ENCODE assay signal across 28 mouse cellular contexts in the genomic region with DNA sequence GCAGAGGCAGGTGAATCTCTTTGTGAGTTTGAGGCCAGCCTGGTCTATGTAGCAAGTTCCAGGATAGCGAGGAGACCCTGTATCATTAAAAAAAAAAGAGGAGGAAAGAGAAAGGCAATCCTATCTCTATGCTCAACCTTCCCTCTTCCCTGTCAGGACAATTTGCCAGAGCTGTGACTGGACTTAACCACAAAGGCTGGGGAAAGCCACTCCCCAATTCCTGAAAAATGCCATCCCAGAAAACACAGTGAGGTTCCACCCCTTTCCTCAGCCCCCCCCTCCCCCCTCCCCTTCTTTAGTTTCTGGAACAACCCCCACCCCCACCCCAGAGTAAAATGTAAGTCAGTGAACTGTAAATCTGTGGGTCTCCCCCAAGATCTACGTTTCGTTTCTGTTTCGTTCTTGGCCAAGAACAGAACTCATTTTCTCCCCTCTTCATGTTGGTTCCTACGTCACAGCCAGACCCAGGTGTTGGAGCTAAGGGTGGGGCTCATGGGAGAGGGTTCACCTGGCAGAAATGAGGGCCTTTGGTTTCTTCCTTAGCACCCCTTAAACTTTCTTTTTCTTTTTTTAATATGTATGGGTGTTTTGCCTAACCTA. TPM values are rescaled to one million over a fixed set of nuclear protein-coding genes. Genes with fewer than 3 reads are reported as not detected.
DNase-seq lines count a peak whose midpoint lies in the region; ATAC-seq and TF ChIP-seq lines count a peak whose summit lies in the region.
"Had no signal": no experiment of that assay in that cellular context is flagged by ENCODE, and none has a peak within 500 bp of the region (broad histone marks: within the 10 kb centered on the region; RNA-seq: fewer than 3 reads in every experiment).

No protein-coding gene starts in this region.

- no peak overlapping the region for H3K4me3 ChIP-seq in liver, embryonic 12.5 days
- peak overlapping the region in 1 of 2 experiments; percentile 21; a peak in 1 of 4 replicates for H3K4me3 ChIP-seq in ES-E14 (ENCODE audit: insufficient read depth in 1 of 2, low read depth in 1 of 2, low read length in 2 of 2, poor library complexity in 1 of 2, severe bottlenecking in 1 of 2)
- H3K4me3 ChIP-seq in liver, embryonic 13.5 days (replicated peaks), result no peak overlapping the region
- H3K4me3 ChIP-seq in hindbrain, embryonic 13.5 days, result no peak overlapping the region
- no peak overlapping the region for H3K4me3 ChIP-seq in embryonic facial prominence, embryonic 10.5 days
- H3K4me3 ChIP-seq: hindbrain, embryonic 12.5 days; limb, embryonic 10.5 days; midbrain, embryonic 10.5 days had no signal

- no peaks in the 10 kb centered on the region for H3K9me3 ChIP-seq in liver, embryonic 12.5 days (replicated peaks)
- H3K9me3 ChIP-seq in ES-E14 (ENCODE audit: control insufficient read depth, insufficient read depth, low read depth, low read length), result no peaks in the 10 kb centered on the region
- no peaks in the 10 kb centered on the region for H3K9me3 ChIP-seq in liver, embryonic 13.5 days (replicated peaks)
- H3K9me3 ChIP-seq in hindbrain, embryonic 13.5 days, result no peaks in the 10 kb centered on the region
- H3K9me3 ChIP-seq in embryonic facial prominence, embryonic 10.5 days, result no peaks in the 10 kb centered on the region
- H3K9me3 ChIP-seq: hindbrain, embryonic 12.5 days; limb, embryonic 10.5 days; midbrain, embryonic 10.5 days had no signal

- H3K4me2 ChIP-seq in liver, embryonic 12.5 days, result peak overlapping the region; percentile 61; the same call in 1 of the 2 replicates
- no peak overlapping the region for H3K4me2 ChIP-seq in liver, embryonic 13.5 days
- no peak overlapping the region for H3K4me2 ChIP-seq in hindbrain, embryonic 13.5 days
- H3K4me2 ChIP-seq: hindbrain, embryonic 12.5 days had no signal

- no peak for ATAC-seq in liver, embryonic 12.5 days
- ATAC-seq in liver, embryonic 13.5 days (ENCODE audit: low read depth), result no peak
- ATAC-seq in hindbrain, embryonic 13.5 days (ENCODE audit: low FRiP score), result no peak
- ATAC-seq: activated CD4-positive, CD25-positive, alpha-beta regulatory T cell, adult 4 months; forebrain, postnatal 0 days; midbrain, embryonic 16.5 days had no signal

- DNase-seq in liver (no peak), ES-E14 (ENCODE audit: low read depth, low spot score) (no peak)
- no peak for DNase-seq in liver, embryonic 13.5 days
- no peak for DNase-seq in left cerebral cortex, postnatal 4 days
- DNase-seq in adrenal gland, postnatal 4 days (ENCODE audit: low spot score in 2 of 2), result no peak
- DNase-seq in embryonic facial prominence, embryonic 10.5 days (ENCODE audit: low spot score), result no peak
- DNase-seq: adrenal gland, adult 8-10 months; cerebellum, adult 9-10 months; forebrain, postnatal 0 days; kidney, adult 18-20 months; layer of hippocampus, adult 9-11 months had no signal

- H3K9ac ChIP-seq in liver, embryonic 12.5 days, result peak overlapping the region; percentile 8
- peak overlapping the region; percentile 60; the same call in 1 of the 2 replicates for H3K9ac ChIP-seq in ES-E14 (ENCODE audit: insufficient read depth, low read depth, low read length, poor library complexity, severe bottlenecking)
- H3K9ac ChIP-seq in liver, embryonic 13.5 days, result no peak overlapping the region
- H3K9ac ChIP-seq in hindbrain, embryonic 13.5 days, result no peak overlapping the region
- H3K9ac ChIP-seq: forebrain, postnatal 0 days; hindbrain, embryonic 12.5 days had no signal

- no peaks in the 10 kb centered on the region for H3K27me3 ChIP-seq in liver, embryonic 12.5 days (replicated peaks)
- no peaks in the 10 kb centered on the region for H3K27me3 ChIP-seq in liver, embryonic 13.5 days
- H3K27me3 ChIP-seq in hindbrain, embryonic 13.5 days, result no peaks in the 10 kb centered on the region
- H3K27me3 ChIP-seq in embryonic facial prominence, embryonic 10.5 days (replicated peaks; ENCODE audit: low read depth, poor library complexity, severe bottlenecking), result 0 out of 2 replicates have a peak, but pooled peaks cover 12% of the 10 kb centered on the region
- H3K27me3 ChIP-seq: Patski had no signal

- WGBS in liver, embryonic 12.5 days (ENCODE audit: insufficient replicate concordance), result 73% methylated on average over 5 of the region's 5 CpGs
- 78% methylated on average over 5 of the region's 5 CpGs for WGBS in liver, embryonic 13.5 days (ENCODE audit: insufficient replicate concordance)
- WGBS in hindbrain, embryonic 13.5 days, result 90% methylated on average over 5 of the region's 5 CpGs
- WGBS in embryonic facial prominence, embryonic 10.5 days, result 89% methylated on average over 5 of the region's 5 CpGs

- intact Hi-C loops in left cerebral cortex, postnatal 4 days (cut with DNase I), result no loop called here

- no peaks in the 10 kb centered on the region for H3K36me3 ChIP-seq in liver, embryonic 12.5 days
- H3K36me3 ChIP-seq in ES-E14 (ENCODE audit: control insufficient read depth, insufficient read depth, low read length, poor library complexity, severe bottlenecking), result no peaks in the 10 kb centered on the region
- no peaks in the 10 kb centered on the region for H3K36me3 ChIP-seq in liver, embryonic 13.5 days
- H3K36me3 ChIP-seq in hindbrain, embryonic 13.5 days, result no peaks in the 10 kb centered on the region
- H3K36me3 ChIP-seq in embryonic facial prominence, embryonic 10.5 days (replicated peaks), result no peaks in the 10 kb centered on the region
- H3K36me3 ChIP-seq: hindbrain, embryonic 12.5 days; limb, embryonic 10.5 days; midbrain, embryonic 10.5 days had no signal

- in situ Hi-C loops in ES-E14 (cut with MboI; ENCODE audit: low sequenced_read_pairs in 2 of 2, unreplicated experiment in 2 of 2), result no loop called here

- peak overlapping the region; percentile 76 for H3K27ac ChIP-seq in liver, embryonic 12.5 days
- peak overlapping the region; percentile 93 for H3K27ac ChIP-seq in ES-E14 (ENCODE audit: insufficient read depth, low read depth, low read length, poor library complexity, severe bottlenecking)
- H3K27ac ChIP-seq in liver, embryonic 13.5 days, result peak overlapping the region; percentile 82
- no peak overlapping the region for H3K27ac ChIP-seq in hindbrain, embryonic 13.5 days
- no peak overlapping the region for H3K27ac ChIP-seq in embryonic facial prominence, embryonic 10.5 days (replicated peaks)
- H3K27ac ChIP-seq: hindbrain, embryonic 12.5 days; limb, embryonic 10.5 days had no signal

- H3K4me1 ChIP-seq in liver, embryonic 12.5 days, result peaks cover 93% of the 10 kb centered on the region
- H3K4me1 ChIP-seq in ES-E14 (ENCODE audit: control insufficient read depth in 2 of 2, insufficient read depth in 2 of 2, low read length in 2 of 2, poor library complexity in 1 of 2), result peaks cover 5 to 25% of the 10 kb centered on the region in 2 experiments; a peak in 3 of 4 replicates
- peaks cover 95% of the 10 kb centered on the region for H3K4me1 ChIP-seq in liver, embryonic 13.5 days (replicated peaks)
- H3K4me1 ChIP-seq in hindbrain, embryonic 13.5 days (replicated peaks), result peaks cover 11% of the 10 kb centered on the region
- H3K4me1 ChIP-seq in embryonic facial prominence, embryonic 10.5 days, result peaks cover 39% of the 10 kb centered on the region

TF ChIP-seq in ES-E14, 5 proteins besides CTCF, POLR2A, EP300 and RAD21:
- TF ChIP-seq CHD2 (IDR thresholded peaks at IDR 0.05; ENCODE audit: low read depth, low read length) (no peak), ZNF384 (IDR thresholded peaks at IDR 0.05; ENCODE audit: low read depth, low read length) (0 out of 2 replicates have a peak, but pooled peaks have one; percentile 54), MAFK (IDR thresholded peaks at IDR 0.05; ENCODE audit: insufficient read depth, low read depth, low read length) (no peak)

RNA-seq across cellular contexts. Expression of a gene that starts 11.4 kb away (rescaled TPM):
- polyA plus RNA-seq in liver, embryonic 12.5 days (2016; fragmentation: Nextera tagmentation; extraction: Ambion mirVana), result 100 and 102 TPM in 2 replicates
- 250 and 322 TPM in 2 replicates for total RNA-seq in ES-E14 (2012; rRNA removed)
- 20.6 and 25.7 TPM in 2 replicates for polyA plus RNA-seq in liver, embryonic 13.5 days (2015; fragmentation: Nextera tagmentation; extraction: Ambion mirVana)
- 10 to 100 TPM; 59.4 to 63.3 TPM for total RNA-seq in left cerebral cortex, postnatal 4 days (2021)
- polyA plus RNA-seq in hindbrain, embryonic 13.5 days (2015; fragmentation: Nextera tagmentation; extraction: Ambion mirVana), result 13.8 and 15.7 TPM in 2 replicates
- total RNA-seq in adrenal gland, postnatal 4 days (2021), result 100 to 1,000 TPM in 1 of 2 experiments, 10 to 100 TPM in 1; 98.2 to 106 TPM
- polyA plus RNA-seq in embryonic facial prominence, embryonic 10.5 days (2016; fragmentation: Nextera tagmentation; extraction: Ambion mirVana), result 54.4 and 59.8 TPM in 2 replicates

RNA-seq across cellular contexts. Expression of a gene that starts 23.1 kb away (rescaled TPM):
- 3.5 and 3.7 TPM in 2 replicates for polyA plus RNA-seq in liver, embryonic 12.5 days (2016; fragmentation: Nextera tagmentation; extraction: Ambion mirVana)
- 14.8 and 20.0 TPM in 2 replicates for total RNA-seq in ES-E14 (2012; rRNA removed)
- polyA plus RNA-seq in liver, embryonic 13.5 days (2015; fragmentation: Nextera tagmentation; extraction: Ambion mirVana), result 2.6 and 2.7 TPM in 2 replicates
- 10 to 100 TPM; 50.6 to 52.0 TPM for total RNA-seq in left cerebral cortex, postnatal 4 days (2021)
- polyA plus RNA-seq in hindbrain, embryonic 13.5 days (2015; fragmentation: Nextera tagmentation; extraction: Ambion mirVana), result 23.2 and 23.8 TPM in 2 replicates
- total RNA-seq in adrenal gland, postnatal 4 days (2021), result 10 to 100 TPM; 30.2 to 37.8 TPM
- polyA plus RNA-seq in embryonic facial prominence, embryonic 10.5 days (2016; fragmentation: Nextera tagmentation; extraction: Ambion mirVana), result 17.9 and 18.2 TPM in 2 replicates
- polyA plus RNA-seq: activated CD4-positive, CD25-positive, alpha-beta regulatory T cell, adult 4 months had no signal

RNA-seq across cellular contexts. Expression of a gene that starts 53.5 kb away (rescaled TPM):
- polyA plus RNA-seq in liver, embryonic 12.5 days (2016; fragmentation: Nextera tagmentation; extraction: Ambion mirVana), result not detected in 2 replicates
- total RNA-seq in ES-E14 (2012; rRNA removed), result 0.09 and 0.21 TPM in 2 replicates
- polyA plus RNA-seq in liver, embryonic 13.5 days (2015; fragmentation: Nextera tagmentation; extraction: Ambion mirVana), result not detected in 2 replicates
- 1 to 10 TPM in 1 of 2 experiments, under 1 TPM in 1; 0.42 to 1.4 TPM for total RNA-seq in left cerebral cortex, postnatal 4 days (2021)
- not detected in 2 replicates for polyA plus RNA-seq in hindbrain, embryonic 13.5 days (2015; fragmentation: Nextera tagmentation; extraction: Ambion mirVana)
- total RNA-seq in adrenal gland, postnatal 4 days (2021), result under 1 TPM in 1 of 2 experiments, not detected in 1; 0.73 TPM
- polyA plus RNA-seq in embryonic facial prominence, embryonic 10.5 days (2016; fragmentation: Nextera tagmentation; extraction: Ambion mirVana), result not detected in 2 replicates
- total RNA-seq: adrenal gland, adult 8-10 months; forebrain, postnatal 0 days; gastrocnemius, postnatal 25 days; heart, adult 8-10 months; heart, postnatal 25 days; liver, adult 2 months had no signal
- polyA plus RNA-seq: activated CD4-positive, CD25-positive, alpha-beta regulatory T cell, adult 4 months; embryonic facial prominence, embryonic 11.5 days; heart, embryonic 14.5 days; kidney, embryonic 16.5 days; limb, embryonic 10.5 days; liver, adult 2 months; lung, embryonic 16.5 days; midbrain, embryonic 16.5 days; Patski; urinary bladder, adult 2 months had no signal

Comparison
In these comparisons a context has a peak if more than half of its experiments do, and no peak if none do; other contexts are left out.
1. H3K9ac ChIP-seq: peak in liver, embryonic 12.5 days (single experiment) and ES-E14 (single experiment); none in liver, embryonic 13.5 days (single experiment) and hindbrain, embryonic 13.5 days (single experiment).
2. H3K27ac ChIP-seq: peak in liver, embryonic 12.5 days (single experiment), ES-E14 (single experiment) and liver, embryonic 13.5 days (single experiment); none in hindbrain, embryonic 13.5 days (single experiment) and embryonic facial prominence, embryonic 10.5 days (single experiment).